Mouse (Mus musculus): ENCODE measurements around the gene Ptx4. TPM values are rescaled to one million over a fixed set of nuclear protein-coding genes. Genes with fewer than 3 reads are reported as not detected.

The Ptx4 gene
- polyA plus RNA-seq, 1 experiment from 2014 or later: not detected

DNA sequence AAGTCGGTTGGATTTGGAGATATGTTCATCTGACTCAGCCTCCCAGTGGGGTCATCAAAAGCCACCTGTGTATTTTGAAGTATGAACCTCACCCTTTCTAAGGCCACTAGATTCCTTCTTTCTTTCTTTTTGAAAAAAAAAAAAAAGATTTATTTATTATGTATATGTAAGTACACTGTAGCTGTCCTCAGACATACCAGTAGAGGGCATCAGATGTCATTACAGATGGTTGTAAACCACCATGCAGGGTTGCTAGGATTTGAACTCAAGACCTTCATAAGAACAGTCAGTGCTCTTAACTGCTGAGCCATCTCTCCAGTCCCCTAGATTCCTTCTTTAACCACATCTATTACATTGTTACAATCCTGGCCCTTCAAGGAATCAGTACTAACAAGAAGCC lies 9.5 kb downstream of the Ptx4 start:
- no peak for ATAC-seq
- Histone ChIP-seq H3K4me1 (replicated peaks; ENCODE audit: control insufficient read depth, insufficient read depth, low read length) (peaks cover 10% of the 10 kb centered on the region), H3K4me3 (replicated peaks; ENCODE audit: low read length) (no peak overlapping the region), H3K27ac (ENCODE audit: low read length) (no peak overlapping the region), H3K9ac (replicated peaks; ENCODE audit: low read depth, low read length) (no peak overlapping the region), H3K27me3 (replicated peaks; ENCODE audit: control insufficient read depth, insufficient read depth, low read length) (no peaks in the 10 kb centered on the region), H3K36me3 (ENCODE audit: control insufficient read depth, insufficient read depth) (no peaks in the 10 kb centered on the region), H3K4me2 (ENCODE audit: low read length) (no peak overlapping the region), H3K9me3 (ENCODE audit: control insufficient read depth, low read length) (no peaks in the 10 kb centered on the region)
- WGBS: 83% methylated on average over 1 of the region's 1 CpGs

DNA sequence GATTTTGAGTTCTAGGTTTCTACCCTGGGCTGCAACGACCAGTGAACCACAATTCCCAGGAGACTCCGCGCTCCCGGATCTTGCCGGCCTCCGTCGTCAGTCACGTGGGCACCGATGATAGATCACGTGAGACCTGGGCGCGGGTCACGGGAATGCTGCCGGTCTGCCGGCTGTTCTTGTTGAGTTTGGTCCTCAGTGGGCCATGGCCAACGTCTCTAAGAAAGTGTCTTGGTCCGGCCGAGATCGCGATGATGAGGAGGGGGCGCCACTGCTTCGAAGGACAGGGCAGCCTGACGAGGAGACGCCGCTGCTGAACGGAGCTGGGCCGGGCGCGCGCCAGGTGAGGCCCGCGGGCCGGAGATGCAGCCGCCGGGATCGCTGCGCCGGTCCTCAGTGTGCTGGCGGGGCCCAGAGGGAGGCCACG lies 12.7 kb downstream of the Ptx4 start, which contains the start of gene Clcn7:
TSS of gene Clcn7 (plus strand) at position 117 of the 424 bp plus-strand sequence.
- Histone ChIP-seq H3K9ac (replicated peaks; ENCODE audit: low read depth, low read length) (peak within 1 kb of the TSS; percentile 81), H3K27ac (ENCODE audit: low read length) (no peak within 1 kb of the TSS), H3K4me1 (replicated peaks; ENCODE audit: control insufficient read depth, insufficient read depth, low read length) (peaks cover 10% of the 10 kb centered on the region), H3K4me2 (ENCODE audit: low read length) (peak within 1 kb of the TSS; percentile 82), H3K27me3 (replicated peaks; ENCODE audit: control insufficient read depth, insufficient read depth, low read length) (no peaks in the 10 kb centered on the region), H3K36me3 (ENCODE audit: control insufficient read depth, insufficient read depth) (no peaks in the 10 kb centered on the region), H3K9me3 (ENCODE audit: control insufficient read depth, low read length) (no peaks in the 10 kb centered on the region), H3K4me3 (replicated peaks; ENCODE audit: low read length) (peak within 1 kb of the TSS; percentile 92)
- WGBS: 0% methylated on average over 40 of the region's 40 CpGs
- ATAC-seq: peak; percentile 96

DNA sequence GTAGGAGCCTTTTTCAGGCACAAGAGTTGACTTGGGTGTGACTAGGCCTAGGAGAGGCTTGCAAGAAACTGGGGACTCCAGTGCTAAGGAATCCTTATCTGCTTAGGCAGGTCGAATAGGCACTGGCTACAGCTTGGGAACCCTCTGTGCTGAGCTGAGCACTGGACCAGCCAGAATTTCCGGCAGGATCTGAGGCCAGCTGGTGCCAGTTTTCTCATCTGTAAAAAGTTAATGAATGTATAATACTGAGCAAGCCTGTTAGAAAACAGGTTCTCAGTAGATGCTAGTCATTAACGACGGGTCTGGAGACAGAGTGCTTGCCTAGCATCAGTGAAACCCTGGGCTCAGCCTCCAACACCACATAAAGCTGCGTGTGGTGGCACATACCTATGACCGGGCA lies 15.1 kb downstream of the Ptx4 start:
- no peaks in the 10 kb centered on the region for H3K9me3 ChIP-seq (ENCODE audit: control insufficient read depth, low read length)
- no peak for ATAC-seq
- no peak overlapping the region for H3K9ac ChIP-seq (replicated peaks; ENCODE audit: low read depth, low read length)
- no peaks in the 10 kb centered on the region for H3K36me3 ChIP-seq (ENCODE audit: control insufficient read depth, insufficient read depth)
- H3K27ac ChIP-seq (ENCODE audit: low read length): no peak overlapping the region
- H3K4me1 ChIP-seq (replicated peaks; ENCODE audit: control insufficient read depth, insufficient read depth, low read length): peaks cover 10% of the 10 kb centered on the region
- H3K4me3 ChIP-seq (replicated peaks; ENCODE audit: low read length): no peak overlapping the region
- WGBS: 90% methylated on average over 6 of the region's 6 CpGs
- H3K27me3 ChIP-seq (replicated peaks; ENCODE audit: control insufficient read depth, insufficient read depth, low read length): no peaks in the 10 kb centered on the region
- no peak overlapping the region for H3K4me2 ChIP-seq (ENCODE audit: low read length)

- WGBS: 100% methylated on average over 1 of the region's 1 CpGs
- no peaks in the 10 kb centered on the region for H3K27me3 ChIP-seq (replicated peaks; ENCODE audit: control insufficient read depth, insufficient read depth, low read length)
- no peak overlapping the region for H3K4me3 ChIP-seq (replicated peaks; ENCODE audit: low read length)
- ATAC-seq: no peak
- no peaks in the 10 kb centered on the region for H3K9me3 ChIP-seq (ENCODE audit: control insufficient read depth, low read length)
- no peak overlapping the region for H3K9ac ChIP-seq (replicated peaks; ENCODE audit: low read depth, low read length)
- H3K36me3 ChIP-seq (ENCODE audit: control insufficient read depth, insufficient read depth): no peaks in the 10 kb centered on the region
- peaks cover 9% of the 10 kb centered on the region for H3K4me1 ChIP-seq (replicated peaks; ENCODE audit: control insufficient read depth, insufficient read depth, low read length)
- H3K27ac ChIP-seq (ENCODE audit: low read length): no peak overlapping the region
- H3K4me2 ChIP-seq (ENCODE audit: low read length): no peak overlapping the region
These were observed 18.2 kb downstream of the Ptx4 start for GRCm38 (mm10) chr17:25138803-25139202.

- no peak overlapping the region for H3K4me2 ChIP-seq (ENCODE audit: low read length)
- no peak overlapping the region for H3K9ac ChIP-seq (replicated peaks; ENCODE audit: low read depth, low read length)
- no peaks in the 10 kb centered on the region for H3K4me1 ChIP-seq (replicated peaks; ENCODE audit: control insufficient read depth, insufficient read depth, low read length)
- no peak overlapping the region for H3K4me3 ChIP-seq (replicated peaks; ENCODE audit: low read length)
- no peaks in the 10 kb centered on the region for H3K9me3 ChIP-seq (ENCODE audit: control insufficient read depth, low read length)
- no peak for ATAC-seq
- 67% methylated on average over 4 of the region's 4 CpGs for WGBS
- H3K36me3 ChIP-seq (ENCODE audit: control insufficient read depth, insufficient read depth): no peaks in the 10 kb centered on the region
- H3K27ac ChIP-seq (ENCODE audit: low read length): no peak overlapping the region
- no peaks in the 10 kb centered on the region for H3K27me3 ChIP-seq (replicated peaks; ENCODE audit: control insufficient read depth, insufficient read depth, low read length)
These were observed 19.4 kb downstream of the Ptx4 start for GRCm38 (mm10) chr17:25139960-25140359.

GRCm38 (mm10) chr17:25162161-25162560 lies 41.6 kb downstream of the Ptx4 start, which contains the start of gene Ccdc154:
Gene Ccdc154, plus strand, starts transcription at chr17:25162461.
- WGBS: 92% methylated on average over 1 of the region's 1 CpGs
- Histone ChIP-seq H3K4me3 (replicated peaks; ENCODE audit: low read length) (no peak within 1 kb of the TSS), H3K4me2 (ENCODE audit: low read length) (no peak within 1 kb of the TSS), H3K27me3 (replicated peaks; ENCODE audit: control insufficient read depth, insufficient read depth, low read length) (no peaks in the 10 kb centered on the region), H3K27ac (ENCODE audit: low read length) (no peak within 1 kb of the TSS), H3K4me1 (replicated peaks; ENCODE audit: control insufficient read depth, insufficient read depth, low read length) (no peaks in the 10 kb centered on the region), H3K9ac (replicated peaks; ENCODE audit: low read depth, low read length) (no peak within 1 kb of the TSS), H3K36me3 (ENCODE audit: control insufficient read depth, insufficient read depth) (peaks cover 9% of the 10 kb centered on the region; the same call in 1 of the 2 replicates), H3K9me3 (ENCODE audit: control insufficient read depth, low read length) (no peaks in the 10 kb centered on the region)
- ATAC-seq: no peak

DNA sequence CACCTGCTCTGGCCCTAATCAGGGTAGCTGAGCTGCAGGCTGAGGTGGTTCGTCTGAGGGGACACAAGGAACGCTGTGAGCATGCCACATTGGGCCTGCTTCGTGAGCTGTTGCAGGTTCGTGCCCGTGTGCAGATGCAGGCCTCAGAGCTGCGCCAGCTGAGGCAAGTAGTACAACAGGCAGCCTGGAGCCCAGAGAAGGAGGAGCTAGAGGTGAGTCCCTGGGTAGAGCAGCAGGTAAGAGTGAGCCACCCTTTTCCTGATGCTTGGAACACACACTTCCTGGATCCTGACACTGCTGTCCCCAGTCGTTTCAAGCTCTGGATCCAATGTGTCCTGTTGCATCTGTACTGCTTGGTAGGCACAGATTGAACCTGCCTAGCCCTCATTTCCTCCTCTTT lies 42.8 kb downstream of the Ptx4 start:
- Histone ChIP-seq H3K27me3 (replicated peaks; ENCODE audit: control insufficient read depth, insufficient read depth, low read length) (no peaks in the 10 kb centered on the region), H3K27ac (ENCODE audit: low read length) (no peak overlapping the region), H3K4me1 (replicated peaks; ENCODE audit: control insufficient read depth, insufficient read depth, low read length) (no peaks in the 10 kb centered on the region), H3K9me3 (ENCODE audit: control insufficient read depth, low read length) (no peaks in the 10 kb centered on the region), H3K4me2 (ENCODE audit: low read length) (no peak overlapping the region), H3K4me3 (replicated peaks; ENCODE audit: low read length) (no peak overlapping the region), H3K9ac (replicated peaks; ENCODE audit: low read depth, low read length) (no peak overlapping the region), H3K36me3 (ENCODE audit: control insufficient read depth, insufficient read depth) (peaks cover 9% of the 10 kb centered on the region; the same call in 1 of the 2 replicates)
- 82% methylated on average over 7 of the region's 7 CpGs for WGBS
- no peak for ATAC-seq

DNA sequence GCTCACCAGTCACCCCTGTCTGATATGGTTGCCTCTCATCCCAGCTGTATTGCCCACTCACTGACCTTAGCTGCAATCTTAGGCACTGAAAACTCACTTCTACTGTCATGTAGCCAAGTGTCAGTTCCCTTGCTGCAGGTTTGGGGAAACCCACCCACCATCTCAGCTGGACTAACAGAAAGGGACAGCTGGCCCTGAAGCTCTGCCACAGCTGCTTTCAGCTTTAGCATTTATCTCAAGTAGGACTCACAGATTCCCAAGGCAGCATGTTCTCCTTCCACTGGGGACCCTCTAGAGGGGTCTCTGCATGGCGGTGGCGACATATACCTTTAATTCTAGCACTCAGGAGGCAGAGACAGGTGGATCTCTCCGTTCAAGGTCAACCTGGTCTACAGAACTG lies 44.2 kb downstream of the Ptx4 start:
- no peak overlapping the region for H3K9ac ChIP-seq (replicated peaks; ENCODE audit: low read depth, low read length)
- no peak overlapping the region for H3K27ac ChIP-seq (ENCODE audit: low read length)
- no peaks in the 10 kb centered on the region for H3K4me1 ChIP-seq (replicated peaks; ENCODE audit: control insufficient read depth, insufficient read depth, low read length)
- no peak overlapping the region for H3K4me2 ChIP-seq (ENCODE audit: low read length)
- no peak for ATAC-seq
- H3K36me3 ChIP-seq (ENCODE audit: control insufficient read depth, insufficient read depth): peaks cover 6% of the 10 kb centered on the region; the same call in 1 of the 2 replicates
- H3K4me3 ChIP-seq (replicated peaks; ENCODE audit: low read length): no peak overlapping the region
- no peaks in the 10 kb centered on the region for H3K27me3 ChIP-seq (replicated peaks; ENCODE audit: control insufficient read depth, insufficient read depth, low read length)
- H3K9me3 ChIP-seq (ENCODE audit: control insufficient read depth, low read length): no peaks in the 10 kb centered on the region
- WGBS: 79% methylated on average over 3 of the region's 3 CpGs

DNA sequence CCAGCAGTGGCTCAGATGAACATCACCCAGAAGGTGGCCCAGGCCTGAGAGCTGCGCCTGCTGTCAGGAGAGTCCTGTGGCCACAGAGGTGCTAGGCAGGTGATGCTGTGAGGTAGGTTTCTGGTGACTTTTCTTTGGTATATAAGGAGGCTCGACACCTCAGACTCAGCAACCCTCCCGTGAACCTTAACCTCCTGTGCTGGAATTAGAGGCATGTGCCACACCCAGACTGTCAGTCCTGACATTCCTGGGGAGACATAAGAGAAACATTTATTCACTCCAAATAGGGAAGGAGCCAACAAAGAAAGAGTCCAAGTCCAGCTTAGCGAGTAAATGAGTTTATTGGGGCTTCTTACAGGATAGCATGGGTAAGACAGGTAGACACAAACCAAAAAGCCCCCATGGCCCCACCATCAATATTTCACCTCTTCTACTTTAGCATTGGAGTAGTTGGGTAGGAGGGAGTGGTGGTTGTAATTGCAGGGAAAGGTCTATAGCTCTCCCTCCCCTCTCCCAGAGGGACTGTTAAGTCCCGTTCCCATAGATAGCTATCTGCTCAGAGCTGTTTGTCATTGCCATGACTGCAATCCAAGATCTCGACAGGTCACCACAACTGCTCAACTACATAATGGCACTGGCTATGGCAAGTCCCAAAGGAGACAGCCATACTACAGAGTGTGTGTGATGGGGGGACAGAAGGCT lies 45.6 kb downstream of the Ptx4 start:
- ATAC-seq: no peak
- H3K4me2 ChIP-seq (ENCODE audit: low read length): no peak overlapping the region
- 83% methylated on average over 6 of the region's 6 CpGs for WGBS
- H3K27me3 ChIP-seq (replicated peaks; ENCODE audit: control insufficient read depth, insufficient read depth, low read length): no peaks in the 10 kb centered on the region
- H3K36me3 ChIP-seq (ENCODE audit: control insufficient read depth, insufficient read depth): no peaks in the 10 kb centered on the region; the same call in 1 of the 2 replicates
- no peak overlapping the region for H3K27ac ChIP-seq (ENCODE audit: low read length)
- no peak overlapping the region for H3K4me3 ChIP-seq (replicated peaks; ENCODE audit: low read length)
- H3K9me3 ChIP-seq (ENCODE audit: control insufficient read depth, low read length): no peaks in the 10 kb centered on the region
- H3K9ac ChIP-seq (replicated peaks; ENCODE audit: low read depth, low read length): no peak overlapping the region
- no peaks in the 10 kb centered on the region for H3K4me1 ChIP-seq (replicated peaks; ENCODE audit: control insufficient read depth, insufficient read depth, low read length)

Measured in forebrain, embryonic 16.5 days (tissue).